Mouse (Mus musculus) ES-CJ7 (cell line): ENCODE measurements around the gene Fam178b.
A peak's percentile ranks its signal among the peaks of the same experiment; 100 is the strongest.

Source experiments
- DNase-seq: peaks from one replicate; pipeline ENCODE4 v3.0.0; 2011; ENCODE audit warnings: low read depth, low spot score

Gene Fam178b

DNA sequence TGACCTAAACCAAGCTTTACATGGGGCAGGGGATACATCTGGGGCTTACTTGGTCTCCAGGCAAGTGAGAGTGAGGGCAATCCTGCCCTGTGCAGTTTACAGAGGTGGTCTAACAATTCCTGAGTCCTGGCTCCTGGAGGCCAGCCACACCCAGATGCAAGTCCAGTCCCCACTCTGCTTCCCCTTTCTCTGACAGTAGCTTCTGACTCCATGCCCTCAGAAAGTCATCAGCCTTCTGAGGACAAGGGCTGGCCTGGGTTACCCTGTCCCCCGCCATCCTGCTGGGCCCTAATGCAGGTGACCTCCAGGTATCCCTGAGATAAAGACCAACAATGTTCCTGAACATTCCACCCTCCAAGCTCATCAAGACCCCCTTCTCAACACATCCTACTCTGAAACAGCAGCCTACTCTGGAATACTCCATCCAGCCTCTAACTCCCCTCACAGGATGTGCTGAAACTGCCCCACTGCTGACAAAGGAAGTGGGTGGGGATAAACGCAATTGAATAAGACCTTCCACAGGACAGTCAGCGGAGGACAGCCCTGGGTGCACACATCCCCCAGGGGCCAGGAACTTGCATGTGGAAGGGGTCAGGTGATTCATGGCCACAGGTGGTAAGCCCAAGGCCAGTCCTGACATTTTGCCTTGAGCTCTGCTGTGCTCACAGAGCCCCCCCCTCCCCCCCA is 52.8 kb downstream of the Fam178b start:
- DNase-seq = peak; percentile 26

DNA sequence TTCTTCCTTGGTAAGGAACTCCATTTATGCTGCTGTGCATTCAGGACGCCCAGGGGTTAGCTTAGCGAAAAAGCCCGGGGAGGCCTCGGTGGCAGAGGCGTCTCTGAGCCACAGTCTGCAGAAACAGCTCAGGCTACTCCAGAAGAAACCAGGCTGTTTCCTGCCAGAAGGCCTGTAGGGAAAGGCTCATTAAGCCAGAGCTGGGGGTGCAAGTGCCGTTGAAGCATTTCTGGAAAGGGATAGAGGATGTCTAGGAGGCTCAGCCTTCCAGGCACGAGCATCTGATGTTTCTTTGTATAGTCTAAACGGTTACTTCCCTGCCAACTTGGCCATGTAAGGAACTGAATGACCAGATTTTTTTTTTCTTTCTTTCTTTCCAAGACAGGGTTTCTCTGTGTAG is 54.4 kb downstream of the Fam178b start:
- DNase-seq = no peak

DNA sequence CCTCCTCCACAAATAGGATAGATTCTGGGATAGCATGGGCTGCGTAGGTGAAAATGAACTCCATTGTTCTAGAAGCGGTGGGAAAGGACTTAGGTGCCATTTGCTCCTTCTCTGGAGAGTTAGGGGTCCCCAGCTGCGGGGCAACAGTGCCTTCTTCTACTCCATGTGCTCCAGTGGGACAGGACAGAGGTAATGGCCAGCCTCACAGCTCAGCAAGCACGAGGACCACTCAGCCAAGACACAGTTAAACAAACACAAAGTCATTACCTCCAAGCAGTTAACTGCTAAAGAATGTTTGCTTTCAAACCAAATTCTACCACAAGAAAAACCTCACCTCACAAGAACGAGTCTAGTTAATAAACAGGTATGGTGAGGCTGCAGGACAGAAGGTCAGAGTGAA is 57.5 kb downstream of the Fam178b start:
- DNase-seq = no peak

DNA sequence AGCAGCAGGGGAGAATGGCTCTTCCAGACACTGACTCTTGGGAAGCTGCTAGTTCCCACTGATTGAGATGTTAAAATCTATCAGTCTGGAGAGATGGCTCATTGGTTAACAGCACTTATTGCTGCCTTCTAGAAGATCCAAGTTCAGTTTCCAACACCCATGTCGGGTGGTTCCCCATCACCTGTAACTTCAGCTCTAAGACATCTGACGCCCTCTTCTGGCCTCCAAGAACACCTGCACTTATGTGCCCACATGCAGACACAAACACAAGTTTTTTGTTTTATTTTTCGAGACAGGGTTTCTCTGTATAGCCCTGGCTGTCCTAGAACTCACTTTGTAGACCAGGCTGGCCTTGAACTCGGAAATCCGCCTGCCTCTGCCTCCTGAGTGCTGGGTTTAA is 67.0 kb downstream of the Fam178b start:
- peak; percentile 68 for DNase-seq

DNA sequence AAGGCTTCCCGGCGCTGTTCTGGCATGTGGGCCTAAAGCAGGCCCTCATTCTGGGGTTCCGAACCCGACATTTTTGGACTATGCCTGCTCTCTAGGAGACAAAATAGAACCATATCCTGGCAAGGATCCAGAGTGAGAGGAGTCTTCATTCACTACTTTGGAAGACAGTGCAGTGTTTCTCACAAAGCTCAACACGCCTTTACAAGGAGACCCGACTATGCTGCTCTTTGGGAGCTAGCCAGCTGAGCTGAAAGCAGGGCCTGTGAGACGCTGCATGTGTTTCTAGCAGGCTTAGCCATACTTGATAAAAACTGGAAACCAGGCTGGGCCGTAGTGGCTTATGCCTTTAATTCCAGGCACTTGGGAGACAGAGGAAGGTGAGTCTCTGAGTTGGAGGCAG is 67.8 kb downstream of the Fam178b start:
- no peak for DNase-seq

DNA sequence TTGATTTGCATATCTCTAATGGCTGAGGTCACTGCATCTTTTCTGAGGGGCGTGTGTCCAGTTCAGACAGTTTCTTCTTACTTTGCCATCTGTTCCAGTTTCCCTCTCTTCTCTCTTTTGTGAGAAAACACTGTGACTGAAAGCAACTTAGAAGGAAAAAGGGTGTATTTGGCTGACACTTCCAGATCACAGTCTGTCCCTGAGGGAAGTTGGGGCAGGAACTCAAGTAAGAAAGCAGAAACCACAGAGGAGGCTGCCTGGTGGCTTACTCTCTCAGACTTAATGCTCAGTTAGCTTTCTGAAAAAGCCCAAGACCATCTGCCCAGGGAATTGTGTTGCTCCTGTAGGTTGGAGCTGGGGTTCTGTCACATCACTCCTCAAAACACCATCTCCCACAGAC is 68.4 kb downstream of the Fam178b start:
- no peak for DNase-seq

DNA sequence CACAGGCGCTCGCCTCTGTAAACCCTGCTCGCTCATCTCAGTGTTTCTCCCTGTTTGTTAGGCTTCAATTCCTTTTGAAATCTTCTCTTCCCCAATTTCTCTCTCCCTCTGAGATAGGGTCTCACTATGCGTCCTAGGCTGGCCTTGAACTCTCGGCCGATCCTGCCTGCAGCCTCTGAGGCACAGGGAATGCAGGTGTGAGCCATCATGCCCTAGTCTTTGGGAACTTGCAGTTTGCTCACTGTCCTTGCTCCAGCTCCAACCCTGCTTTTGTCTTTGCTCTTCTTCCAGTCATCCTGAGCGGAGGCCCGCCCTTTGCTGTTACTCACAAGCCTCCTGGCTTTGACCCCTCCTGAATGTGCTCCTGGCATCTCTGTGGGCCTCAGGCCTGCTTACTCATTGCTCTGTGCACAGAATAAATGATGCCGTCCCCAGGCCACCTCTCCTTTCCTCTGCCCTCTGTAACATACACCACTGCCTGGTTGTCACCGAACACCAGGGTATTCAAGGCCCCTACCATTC is 69.5 kb downstream of the Fam178b start:
- DNase-seq = peak; percentile 35

DNA sequence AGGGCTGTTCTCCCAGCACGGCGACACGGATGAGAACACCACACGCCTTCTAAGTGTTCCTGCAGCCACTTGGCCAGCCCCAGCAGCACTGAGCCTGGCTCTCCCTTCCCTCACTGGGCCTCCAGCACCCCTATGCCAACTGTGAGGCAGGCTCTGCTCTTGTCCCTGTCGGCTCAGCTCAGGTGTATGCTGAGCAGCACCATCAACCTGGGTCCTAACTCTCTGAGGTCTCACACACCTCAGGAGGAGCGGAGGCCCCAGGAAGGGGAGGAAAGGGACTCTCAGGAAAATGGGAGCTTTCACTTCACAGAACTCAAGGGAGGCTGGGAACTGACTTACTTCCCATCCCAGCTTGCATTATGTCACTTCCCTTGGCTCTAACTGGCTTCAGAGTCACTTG is 70.6 kb downstream of the Fam178b start:
- no peak for DNase-seq

DNA sequence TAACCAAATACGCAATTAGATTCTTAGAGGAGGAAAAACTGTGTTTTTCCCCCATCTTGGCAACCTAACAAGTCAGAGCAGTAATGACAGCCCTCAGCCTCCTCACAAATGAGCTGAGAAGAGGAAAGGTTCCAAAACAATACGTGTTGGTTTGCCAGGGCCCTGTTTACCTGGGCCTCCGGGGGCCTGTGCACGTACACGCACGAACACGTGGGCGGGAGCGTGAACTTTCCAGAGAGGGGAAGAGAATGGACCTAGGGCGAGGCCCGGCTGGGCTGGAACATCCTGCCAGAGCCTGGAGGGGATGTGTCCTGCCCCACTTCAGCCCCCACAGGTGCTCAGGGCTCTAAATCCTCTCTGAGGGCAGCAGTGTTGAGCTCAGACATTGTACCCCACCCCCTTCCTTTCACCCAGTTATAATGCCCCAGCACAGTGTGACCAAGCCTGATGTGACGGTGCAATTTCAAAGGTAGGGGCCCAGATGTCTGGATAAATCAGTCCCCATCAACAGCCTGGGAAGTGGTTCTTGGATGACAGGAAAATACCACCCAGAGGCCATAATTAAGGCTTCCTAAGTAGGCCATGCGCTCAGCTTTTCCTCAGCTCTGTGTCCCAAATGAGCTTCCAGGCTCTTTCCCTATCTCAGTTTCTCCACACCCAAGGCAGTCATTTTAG is 71.4 kb downstream of the Fam178b start:
- DNase-seq = no peak

DNA sequence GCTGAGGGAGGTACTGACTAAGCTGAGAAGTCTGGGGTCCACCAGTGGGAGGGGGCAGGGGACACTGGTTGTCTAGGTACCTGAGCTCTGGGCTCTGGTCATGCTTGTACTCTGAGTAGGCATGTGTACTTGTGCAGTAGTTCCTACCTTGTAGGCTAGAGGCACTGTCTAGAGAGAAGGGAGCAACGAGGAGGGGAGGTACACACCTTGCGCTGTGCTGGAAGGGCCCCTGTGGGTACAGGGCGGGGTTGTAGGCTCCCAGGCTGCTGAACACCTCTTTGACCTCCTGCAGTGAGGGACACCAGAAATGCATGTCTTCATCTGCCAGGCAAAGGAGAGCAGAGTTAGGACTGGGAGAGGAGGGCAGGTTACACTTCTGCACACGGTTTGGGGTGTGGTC is 74.8 kb downstream of the Fam178b start:
- peak; percentile 33 for DNase-seq

DNA sequence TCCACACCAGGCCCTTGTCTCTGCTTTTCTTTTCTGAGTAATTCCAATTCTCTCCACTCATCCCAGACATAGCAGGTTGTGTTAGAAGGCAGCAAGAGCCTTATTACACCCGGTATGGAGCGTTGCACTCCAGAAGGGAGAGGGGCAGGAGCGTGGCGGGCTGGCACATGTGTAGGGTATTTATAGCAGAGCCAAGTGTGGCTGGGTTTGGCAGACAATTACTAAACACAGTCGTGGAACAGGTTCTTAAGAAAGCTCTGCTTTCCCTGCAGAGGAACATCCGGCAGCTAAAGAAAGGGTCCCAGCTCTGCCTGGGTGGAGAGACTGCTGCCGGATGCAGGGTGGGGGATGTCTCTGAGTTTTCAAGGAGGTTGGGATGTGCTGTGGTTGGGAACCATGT is 76.0 kb downstream of the Fam178b start:
- DNase-seq = no peak

DNA sequence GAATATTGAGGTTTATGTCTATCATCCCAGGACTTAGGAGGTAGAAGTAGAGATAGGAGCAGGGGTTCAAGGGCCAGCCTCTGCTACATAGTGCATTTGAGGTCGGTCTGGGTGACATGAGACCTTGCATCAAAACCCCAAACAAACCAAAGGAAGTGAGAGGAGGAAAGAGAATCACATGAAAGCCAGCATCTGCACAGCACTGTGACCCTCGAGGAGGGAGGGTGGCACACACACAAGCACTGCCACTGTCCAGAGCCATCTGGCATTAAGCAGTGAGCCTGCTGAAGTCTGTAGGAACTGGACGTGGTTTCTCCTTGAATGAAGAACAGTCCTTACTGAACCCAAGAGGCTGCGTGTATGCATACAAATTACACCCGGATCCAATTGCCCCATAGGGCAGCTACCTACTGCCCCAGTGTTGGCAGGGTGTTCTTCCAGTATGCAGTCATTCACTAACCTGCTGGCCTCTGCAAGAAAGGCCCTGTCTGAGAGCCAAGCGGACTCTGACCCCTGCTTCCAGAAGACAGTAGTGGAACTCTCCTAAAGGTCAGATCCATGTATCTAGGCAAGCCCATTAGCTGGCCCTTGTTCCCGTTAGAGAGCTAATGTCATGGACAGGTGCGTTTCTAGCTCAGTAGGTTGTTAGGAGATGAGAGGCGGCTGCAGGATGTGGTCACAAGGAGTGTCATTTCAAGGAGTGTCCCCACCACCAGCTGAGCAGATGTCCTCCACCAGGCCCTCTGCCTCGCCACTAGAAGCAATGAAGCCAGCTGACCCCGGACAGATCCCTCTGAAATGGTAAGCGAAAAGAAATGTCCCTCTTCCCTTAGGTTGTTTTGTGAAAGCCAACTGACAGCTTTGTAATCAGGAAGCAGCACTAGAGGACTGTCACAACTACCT is 78.5 kb downstream of the Fam178b start:
- no peak for DNase-seq

DNA sequence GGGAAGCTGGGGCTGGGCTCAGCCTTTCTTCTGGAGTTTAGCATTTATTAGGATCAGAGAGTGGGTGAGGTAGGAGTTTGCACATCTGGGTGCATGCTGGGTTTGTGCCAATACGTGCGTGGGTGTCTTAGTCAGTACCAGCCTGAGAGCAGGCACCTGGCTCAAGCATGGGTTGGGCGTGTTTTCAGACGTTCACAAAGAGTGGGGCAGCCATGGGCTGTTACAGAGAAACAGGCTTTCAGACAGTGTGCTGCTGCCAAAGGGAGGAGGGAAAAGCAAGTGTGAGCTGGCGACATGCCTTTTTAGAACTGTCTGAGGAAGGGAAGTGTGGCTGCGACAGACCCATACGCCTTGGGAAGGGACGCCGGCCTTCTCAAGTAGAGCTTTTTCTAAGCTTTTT is 79.6 kb downstream of the Fam178b start:
- DNase-seq = no peak

DNA sequence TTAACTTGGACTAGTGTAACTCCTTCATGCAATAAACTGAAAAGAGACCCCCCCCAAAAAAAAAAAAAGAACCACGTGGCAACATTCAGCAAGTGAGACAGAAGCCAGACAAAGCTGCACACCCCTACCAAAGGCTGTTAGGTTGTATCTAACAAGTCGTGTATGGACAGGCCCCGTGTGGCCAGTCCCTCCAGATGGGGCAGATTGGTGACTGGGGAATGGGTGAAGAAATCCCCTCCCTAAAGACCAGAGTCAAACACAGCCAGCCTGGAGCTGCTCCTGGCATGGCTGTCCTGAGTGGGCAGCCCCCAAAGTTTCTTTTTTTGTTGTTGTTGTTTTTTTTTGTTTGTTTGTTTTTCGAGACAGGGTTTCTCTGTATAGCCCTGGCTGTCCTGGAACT is 80.7 kb downstream of the Fam178b start:
- DNase-seq = no peak

DNA sequence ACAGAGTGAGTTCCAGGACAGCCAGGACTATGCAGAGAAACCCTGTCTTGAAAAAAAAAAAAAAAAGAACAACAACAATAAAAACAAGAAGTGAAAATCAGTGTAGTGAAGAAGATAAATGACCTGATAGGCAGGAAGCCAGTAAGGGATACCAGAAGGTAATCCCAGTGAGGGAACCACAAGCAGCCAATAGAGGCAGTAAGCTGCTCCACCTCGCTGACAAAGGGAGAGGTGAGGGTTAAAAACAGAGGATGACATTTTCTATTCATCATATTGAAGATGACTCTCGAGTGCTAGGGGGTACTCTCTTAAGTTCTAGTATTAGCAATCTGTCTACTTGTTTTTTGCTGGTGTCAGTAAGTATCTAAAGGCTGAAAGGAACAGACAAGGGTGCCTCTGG is 84.6 kb downstream of the Fam178b start:
- no peak for DNase-seq

DNA sequence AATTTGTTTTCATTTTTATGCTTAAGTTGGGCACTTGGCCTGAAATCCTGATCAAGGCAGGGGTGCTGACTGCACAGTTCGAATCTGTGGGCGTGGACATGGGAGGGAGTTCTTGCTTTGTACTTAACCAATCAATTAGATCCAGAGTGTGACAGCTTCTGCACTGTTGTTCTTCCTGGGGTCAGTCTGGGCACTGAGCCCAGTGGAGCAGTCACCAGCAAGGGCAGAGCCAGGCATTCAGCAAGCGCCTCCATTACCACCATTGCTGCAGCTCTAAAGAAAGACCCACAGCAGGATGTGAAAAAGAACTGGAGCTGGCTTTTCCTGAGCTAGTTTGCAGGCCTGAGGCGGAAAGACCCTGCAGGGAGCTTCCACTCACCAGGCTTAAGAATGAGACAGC is 86.9 kb downstream of the Fam178b start:
- DNase-seq = peak; percentile 44

DNA sequence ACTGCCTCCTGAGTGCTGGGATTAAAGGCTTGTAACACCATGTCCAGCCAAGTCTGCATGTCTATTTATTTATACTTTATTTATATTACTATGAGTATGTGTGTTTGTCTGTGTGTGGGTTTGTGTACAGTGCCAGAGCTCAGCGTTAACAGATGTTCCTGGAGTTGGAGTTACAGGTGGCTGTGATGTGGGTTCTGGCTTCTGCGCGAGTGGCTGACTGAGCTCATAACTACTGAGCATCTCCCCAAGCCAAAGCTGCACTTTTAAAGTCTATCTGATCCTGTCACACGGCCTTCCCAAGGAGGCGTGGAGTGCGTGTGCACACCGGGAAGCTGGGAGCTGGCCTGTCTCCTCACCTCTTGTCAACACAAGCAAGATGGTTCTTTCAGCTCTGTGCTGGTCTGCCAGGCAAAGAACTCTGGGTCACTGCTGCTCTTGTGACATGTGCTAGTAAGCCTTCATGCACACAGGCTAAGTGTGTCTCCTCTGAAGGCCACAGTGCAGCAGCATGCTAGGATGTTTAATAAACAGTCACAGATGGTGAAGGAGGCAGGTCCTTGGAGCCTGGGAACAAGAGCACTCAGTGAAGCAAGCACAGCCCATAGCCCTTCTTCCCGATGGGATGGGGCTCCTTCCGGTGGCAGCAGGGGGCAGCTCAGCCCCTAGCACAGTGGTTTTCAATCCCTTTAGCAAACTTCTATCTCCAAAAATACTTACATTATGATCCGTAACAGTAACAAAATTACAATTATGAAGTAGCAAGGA is 87.6 kb downstream of the Fam178b start:
- DNase-seq = no peak

DNA sequence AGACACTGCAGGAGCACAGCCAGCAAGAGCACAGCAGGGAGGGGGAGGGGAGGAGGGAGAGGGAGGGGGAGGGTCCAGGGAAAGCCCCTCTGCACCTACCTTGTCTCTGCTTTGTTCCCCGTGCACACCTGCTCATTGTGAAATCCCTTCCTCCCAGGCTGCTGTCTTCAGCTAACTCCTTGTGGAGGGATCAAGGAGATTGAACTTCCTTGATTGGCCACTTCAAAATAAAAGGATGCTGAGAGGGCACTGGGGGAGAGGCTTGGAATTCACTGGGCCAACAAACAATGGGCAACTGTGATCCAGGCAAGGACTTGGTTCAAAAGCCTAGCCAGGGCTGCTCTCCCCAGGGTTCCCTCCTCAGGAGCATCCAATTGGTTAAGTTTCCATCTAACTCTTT is 89.9 kb downstream of the Fam178b start:
- DNase-seq = peak; percentile 51

DNA sequence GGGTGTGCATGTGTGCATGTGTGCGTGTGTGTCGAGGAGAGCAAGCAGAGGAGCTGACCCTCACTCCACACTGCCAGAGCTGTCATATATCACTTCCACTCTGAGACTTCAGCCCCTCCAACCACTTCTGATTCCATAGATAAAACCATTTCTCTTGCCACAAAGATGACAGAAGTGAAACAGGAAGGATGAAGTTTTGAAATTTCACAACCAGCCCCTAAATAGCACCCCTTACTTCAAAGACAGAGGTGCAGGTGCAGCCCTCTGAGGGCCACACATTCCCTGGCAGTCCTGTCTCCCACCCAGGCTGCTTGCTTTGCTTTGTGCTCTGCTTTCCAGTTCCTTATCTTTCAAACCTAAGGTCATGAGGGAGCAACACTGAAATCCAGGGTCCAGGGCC is 91.6 kb downstream of the Fam178b start:
- DNase-seq = no peak

DNA sequence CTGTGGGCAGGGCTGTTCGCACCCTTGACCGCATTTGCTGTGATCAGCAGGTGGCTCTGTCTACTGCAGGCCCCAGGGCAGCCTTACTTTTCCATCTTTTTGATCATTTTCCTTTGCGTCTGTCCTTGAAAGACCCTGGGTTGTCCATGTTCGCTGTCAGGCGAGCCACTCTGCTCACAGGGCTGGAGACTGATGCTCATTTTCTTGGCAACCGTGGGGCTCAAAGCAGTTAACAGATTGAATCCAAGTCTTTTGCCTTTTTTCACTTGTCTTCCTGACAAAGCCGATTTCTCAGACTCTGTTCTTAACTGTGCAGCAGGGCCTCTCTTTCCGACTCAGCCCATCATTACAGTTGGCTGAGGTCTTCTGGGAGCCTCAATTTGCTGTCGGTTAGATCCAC is 92.3 kb downstream of the Fam178b start:
- no peak for DNase-seq

DNA sequence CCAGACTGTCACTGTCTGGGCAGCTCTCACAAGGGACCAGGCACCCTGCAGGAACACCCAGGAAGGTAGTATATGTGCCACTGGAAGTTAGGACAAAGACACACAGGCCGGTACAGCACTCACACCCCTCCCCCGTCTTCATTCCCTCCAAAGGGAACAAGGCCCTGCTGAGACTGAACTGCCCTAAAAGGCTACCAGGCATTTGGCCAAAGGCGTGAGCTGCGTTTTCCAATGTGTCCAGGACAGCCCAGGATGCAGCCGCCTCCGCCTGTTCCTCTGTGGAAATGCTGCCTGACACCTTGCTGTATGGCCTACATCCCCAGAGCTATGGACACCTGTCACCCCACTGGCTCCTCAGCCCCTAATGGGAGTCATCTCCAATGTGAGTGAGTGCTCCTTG is 93.5 kb downstream of the Fam178b start:
- DNase-seq = no peak
